Mouse (Mus musculus): ENCODE measurements at regions not wholly inside any gene's neighbourhood (a gene's known extent, or its start where the extent isn't known, plus 50 kb on each side); places are given as distances from the start of the nearest gene placed in this dataset.

- DNase-seq (ENCODE audit: low spot score) = no peak
Measured at GRCm38 (mm10) chr13:97393456-97393855, 152.6 kb downstream of the Enc1 start.

- peak; percentile 8 for DNase-seq (ENCODE audit: low spot score)
Measured at GRCm38 (mm10) chr13:97390449-97390930, 149.6 kb downstream of the Enc1 start.

GRCm38 (mm10) chr13:97388851-97389479, 148.1 kb downstream of the Enc1 start:
- no peak for DNase-seq (ENCODE audit: low spot score)

GRCm38 (mm10) chr13:97386511-97386910, 145.6 kb downstream of the Enc1 start:
- DNase-seq (ENCODE audit: low spot score) = no peak

GRCm38 (mm10) chr13:97385531-97385930, 144.6 kb downstream of the Enc1 start:
- DNase-seq (ENCODE audit: low spot score) = no peak

- DNase-seq (ENCODE audit: low spot score) = no peak
Measured at GRCm38 (mm10) chr13:97384091-97384777, 143.3 kb downstream of the Enc1 start.

- DNase-seq (ENCODE audit: low spot score) = no peak
Measured at GRCm38 (mm10) chr13:97383351-97383750, 142.4 kb downstream of the Enc1 start.

GRCm38 (mm10) chr13:97380366-97380765, 139.5 kb downstream of the Enc1 start:
- no peak for DNase-seq (ENCODE audit: low spot score)

- no peak for DNase-seq (ENCODE audit: low spot score)
Measured at GRCm38 (mm10) chr13:97376232-97376523, 135.3 kb downstream of the Enc1 start.

- DNase-seq (ENCODE audit: low spot score) = no peak
Measured at GRCm38 (mm10) chr13:97375501-97376231, 134.8 kb downstream of the Enc1 start.

GRCm38 (mm10) chr13:97372348-97372747, 131.4 kb downstream of the Enc1 start:
- no peak for DNase-seq (ENCODE audit: low spot score)

GRCm38 (mm10) chr13:97371200-97371599, 130.3 kb downstream of the Enc1 start:
- DNase-seq (ENCODE audit: low spot score) = no peak

GRCm38 (mm10) chr13:97366723-97367122, 125.8 kb downstream of the Enc1 start:
- DNase-seq (ENCODE audit: low spot score) = no peak

- DNase-seq (ENCODE audit: low spot score) = no peak
Measured at GRCm38 (mm10) chr13:97365557-97366244, 124.8 kb downstream of the Enc1 start.

GRCm38 (mm10) chr13:97365004-97365403, 124.1 kb downstream of the Enc1 start:
- no peak for DNase-seq (ENCODE audit: low spot score)

GRCm38 (mm10) chr13:97363765-97364164, 122.9 kb downstream of the Enc1 start:
- peak; percentile 36 for DNase-seq (ENCODE audit: low spot score)

- no peak for DNase-seq (ENCODE audit: low spot score)
Measured at GRCm38 (mm10) chr13:97363214-97363613, 122.3 kb downstream of the Enc1 start.

GRCm38 (mm10) chr13:97360551-97360950, 119.6 kb downstream of the Enc1 start:
- DNase-seq (ENCODE audit: low spot score) = no peak

- no peak for DNase-seq (ENCODE audit: low spot score)
Measured at GRCm38 (mm10) chr13:97358781-97359305, 117.9 kb downstream of the Enc1 start.

GRCm38 (mm10) chr13:97358261-97358660, 117.4 kb downstream of the Enc1 start:
- no peak for DNase-seq (ENCODE audit: low spot score)

GRCm38 (mm10) chr13:97356923-97357807, 116.3 kb downstream of the Enc1 start:
- no peak for DNase-seq (ENCODE audit: low spot score)
